Mouse (Mus musculus) thymus, adult 2 months (tissue): ENCODE measurements at regions not wholly inside any gene's neighbourhood (a gene's known extent, or its start where the extent isn't known, plus 50 kb on each side); places are given as distances from the start of the nearest gene placed in this dataset.

Experiments used
- CTCF ChIP-seq: fragments of 200-500 bp; IDR thresholded peaks from 2 replicates; pipeline ENCODE4 v1.5.1; 2012; ENCODE audit warnings: mild to moderate bottlenecking, control low read depth, low read length, moderate library complexity, borderline replicate concordance; ENCODE audit not compliant: control insufficient read depth, poor library complexity, insufficient read depth; ENCODE audit errors: extremely low read depth
- POLR2A ChIP-seq: fragments of 200-500 bp; IDR thresholded peaks from 2 replicates; pipeline ENCODE4 v1.6.1; 2012; ENCODE audit warnings: mild to moderate bottlenecking, low read length, control low read depth, moderate library complexity; ENCODE audit not compliant: control insufficient read depth, poor library complexity, insufficient read depth; ENCODE audit errors: extremely low read depth

- TF ChIP-seq CTCF: no peak
- no peak for TF ChIP-seq POLR2A
These were observed 434.0 kb upstream of the Mki67 start for GRCm38 (mm10) chr7:136150196-136150595.
